Mouse (Mus musculus): ENCODE measurements at regions not wholly inside any gene's neighbourhood (a gene's known extent, or its start where the extent isn't known, plus 50 kb on each side); places are given as distances from the start of the nearest gene placed in this dataset.

- Histone ChIP-seq H3K9me3 (replicated peaks; ENCODE audit: control insufficient read depth, low read length, poor library complexity, severe bottlenecking) (peaks cover 6% of the 10 kb centered on the region; the same call in 1 of the 2 replicates), H3K36me3 (ENCODE audit: control insufficient read depth, insufficient read depth, low read length) (no peaks in the 10 kb centered on the region), H3K4me1 (ENCODE audit: control insufficient read depth, insufficient read depth, low read length) (peaks cover 31% of the 10 kb centered on the region), H3K4me3 (ENCODE audit: low read depth, low read length) (no peak overlapping the region), H3K27ac (ENCODE audit: low read length) (peak overlapping the region; percentile 73), H3K27me3 (ENCODE audit: control insufficient read depth, insufficient read depth, low read depth, low read length) (no peaks in the 10 kb centered on the region), H3K4me2 (ENCODE audit: low read length) (no peak overlapping the region), H3K9ac (ENCODE audit: low read depth, low read length) (0 out of 2 replicates have a peak overlapping the region, but pooled peaks have one; percentile 30)
- 25% methylated on average over 7 of the region's 7 CpGs for whole genome bisulfite sequencing
- ATAC-seq: no peak
Observed at GRCm38 (mm10) chr7:73206922-73207811, 168.1 kb upstream of the Rgma start.

DNA sequence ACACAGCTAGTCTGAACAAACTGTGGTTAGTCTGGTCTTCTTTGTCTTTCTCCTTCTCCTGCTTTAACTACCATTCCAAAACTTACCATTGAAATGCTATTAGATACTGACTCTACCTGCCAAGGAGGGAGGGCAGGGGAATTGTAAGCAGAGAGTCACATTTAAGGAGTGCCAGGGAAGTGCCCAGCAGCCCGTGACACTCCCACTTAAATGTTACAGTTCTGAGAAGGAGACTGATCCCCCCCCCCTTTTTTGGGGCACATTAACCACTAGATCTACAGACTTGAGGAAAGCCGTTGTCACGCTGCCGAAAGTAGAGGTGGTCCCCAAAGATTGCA lies 166.9 kb upstream of the Rgma start:
- Histone ChIP-seq H3K4me3 (ENCODE audit: low read depth, low read length) (no peak overlapping the region), H3K27me3 (ENCODE audit: control insufficient read depth, insufficient read depth, low read depth, low read length) (no peaks in the 10 kb centered on the region), H3K9me3 (replicated peaks; ENCODE audit: control insufficient read depth, low read length, poor library complexity, severe bottlenecking) (peaks cover 6% of the 10 kb centered on the region; the same call in 1 of the 2 replicates), H3K27ac (ENCODE audit: low read length) (peak overlapping the region; percentile 77), H3K36me3 (ENCODE audit: control insufficient read depth, insufficient read depth, low read length) (no peaks in the 10 kb centered on the region), H3K4me1 (ENCODE audit: control insufficient read depth, insufficient read depth, low read length) (peaks cover 31% of the 10 kb centered on the region), H3K9ac (ENCODE audit: low read depth, low read length) (peak overlapping the region; percentile 38; the same call in 1 of the 2 replicates), H3K4me2 (ENCODE audit: low read length) (no peak overlapping the region)
- ATAC-seq: no peak
- WGBS: 15% methylated on average over 4 of the region's 4 CpGs

DNA sequence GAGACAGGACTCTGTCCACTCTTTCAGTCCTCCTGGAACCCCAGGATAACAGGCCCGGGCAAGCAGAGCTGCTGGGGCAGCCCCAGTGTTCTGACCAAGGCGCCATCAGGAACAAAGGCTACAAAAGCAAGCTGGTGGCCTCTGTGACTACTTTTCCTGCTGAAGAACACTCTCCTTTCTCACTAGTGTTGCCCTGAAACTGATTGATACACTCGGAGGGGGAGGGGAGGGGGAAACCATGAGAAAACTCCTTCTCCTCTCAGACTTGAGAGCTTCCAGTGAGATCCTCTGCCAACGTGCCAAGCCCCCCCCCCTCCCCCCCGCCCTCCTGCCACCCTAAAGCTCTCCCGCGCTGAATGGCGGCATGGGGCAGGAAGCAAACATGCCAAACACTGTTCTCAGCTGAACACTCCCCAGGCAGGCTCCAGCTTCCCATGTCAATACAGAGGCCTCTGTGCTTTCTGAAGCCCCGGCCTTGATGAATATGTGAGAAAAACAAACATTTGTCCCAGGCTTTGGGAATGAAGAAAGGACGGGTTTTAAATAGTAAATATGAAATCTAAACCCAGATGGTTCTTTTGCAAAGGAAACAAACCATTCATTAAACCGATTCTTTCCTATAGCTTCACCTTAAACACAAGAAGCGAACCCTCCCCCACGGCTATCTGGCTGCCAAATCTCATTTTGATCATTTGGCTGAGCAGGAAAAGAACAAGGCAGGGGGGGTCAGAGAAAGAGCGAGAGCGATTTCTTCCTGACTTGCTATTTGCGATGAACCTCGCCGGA lies 166.3 kb upstream of the Rgma start:
- no peak overlapping the region for H3K4me3 ChIP-seq (ENCODE audit: low read depth, low read length)
- no peak overlapping the region for H3K4me2 ChIP-seq (ENCODE audit: low read length)
- peak overlapping the region; percentile 38; the same call in 1 of the 2 replicates for H3K9ac ChIP-seq (ENCODE audit: low read depth, low read length)
- 5% methylated on average over 18 of the region's 18 CpGs for WGBS
- H3K27ac ChIP-seq (ENCODE audit: low read length): peak overlapping the region; percentile 77
- peak; percentile 89 for ATAC-seq
- H3K27me3 ChIP-seq (ENCODE audit: control insufficient read depth, insufficient read depth, low read depth, low read length): no peaks in the 10 kb centered on the region
- no peaks in the 10 kb centered on the region for H3K36me3 ChIP-seq (ENCODE audit: control insufficient read depth, insufficient read depth, low read length)
- H3K4me1 ChIP-seq (ENCODE audit: control insufficient read depth, insufficient read depth, low read length): peaks cover 31% of the 10 kb centered on the region
- H3K9me3 ChIP-seq (replicated peaks; ENCODE audit: control insufficient read depth, low read length, poor library complexity, severe bottlenecking): peaks cover 6% of the 10 kb centered on the region; the same call in 1 of the 2 replicates

GRCm38 (mm10) chr7:73210078-73210477 lies 165.2 kb upstream of the Rgma start:
- no peak overlapping the region for H3K9ac ChIP-seq (ENCODE audit: low read depth, low read length)
- H3K9me3 ChIP-seq (replicated peaks; ENCODE audit: control insufficient read depth, low read length, poor library complexity, severe bottlenecking): no peaks in the 10 kb centered on the region
- ATAC-seq: no peak
- H3K36me3 ChIP-seq (ENCODE audit: control insufficient read depth, insufficient read depth, low read length): no peaks in the 10 kb centered on the region
- H3K27me3 ChIP-seq (ENCODE audit: control insufficient read depth, insufficient read depth, low read depth, low read length): no peaks in the 10 kb centered on the region
- WGBS: 57% methylated on average over 7 of the region's 7 CpGs
- H3K4me3 ChIP-seq (ENCODE audit: low read depth, low read length): no peak overlapping the region
- peak overlapping the region; percentile 77 for H3K27ac ChIP-seq (ENCODE audit: low read length)
- peaks cover 31% of the 10 kb centered on the region for H3K4me1 ChIP-seq (ENCODE audit: control insufficient read depth, insufficient read depth, low read length)
- H3K4me2 ChIP-seq (ENCODE audit: low read length): no peak overlapping the region

DNA sequence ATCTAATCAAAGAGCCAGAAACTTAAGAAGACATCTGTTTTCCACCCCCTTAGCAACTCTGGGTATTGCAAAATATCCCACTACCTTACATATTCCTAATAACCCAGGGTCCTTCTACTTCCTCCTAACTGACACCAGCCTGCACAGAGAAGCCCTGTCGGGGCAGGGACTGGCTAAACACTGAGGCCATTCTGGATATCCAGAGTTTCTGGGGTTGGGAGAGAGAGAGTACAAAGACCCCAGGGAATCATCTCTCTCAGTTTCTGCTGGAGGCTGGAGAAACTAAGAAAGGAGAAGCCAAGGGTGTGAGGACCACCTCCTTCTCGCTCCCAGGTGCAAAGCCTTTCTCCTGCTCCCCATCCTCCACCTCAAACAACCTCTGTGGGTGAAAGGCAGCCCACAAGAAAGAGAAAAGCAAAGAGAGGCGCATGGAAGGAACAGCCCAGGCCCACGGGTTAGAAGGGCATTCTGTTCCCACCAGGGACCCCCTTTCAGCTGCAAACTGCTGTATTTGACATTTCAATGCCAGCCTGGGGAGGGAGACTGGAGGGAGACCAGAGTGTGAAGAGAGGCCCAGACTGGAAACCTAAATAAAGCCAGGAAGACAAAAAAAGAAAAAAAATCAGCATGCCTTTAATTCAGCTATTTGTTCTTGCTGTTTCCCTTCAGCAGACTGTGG lies 152.9 kb upstream of the Rgma start:
- Histone ChIP-seq H3K4me2 (ENCODE audit: low read length) (no peak overlapping the region), H3K9ac (ENCODE audit: low read depth, low read length) (peak overlapping the region; percentile 27), H3K4me3 (ENCODE audit: low read depth, low read length) (no peak overlapping the region), H3K9me3 (replicated peaks; ENCODE audit: control insufficient read depth, low read length, poor library complexity, severe bottlenecking) (no peaks in the 10 kb centered on the region), H3K36me3 (ENCODE audit: control insufficient read depth, insufficient read depth, low read length) (no peaks in the 10 kb centered on the region), H3K27ac (ENCODE audit: low read length) (peak overlapping the region; percentile 76), H3K4me1 (ENCODE audit: control insufficient read depth, insufficient read depth, low read length) (peaks cover 5% of the 10 kb centered on the region; the same call in 1 of the 2 replicates), H3K27me3 (ENCODE audit: control insufficient read depth, insufficient read depth, low read depth, low read length) (no peaks in the 10 kb centered on the region)
- ATAC-seq: peak; percentile 80
- WGBS: 0% methylated on average over 4 of the region's 4 CpGs

GRCm38 (mm10) chr7:73222929-73223512 lies 152.3 kb upstream of the Rgma start:
- H3K4me2 ChIP-seq (ENCODE audit: low read length): no peak overlapping the region
- H3K36me3 ChIP-seq (ENCODE audit: control insufficient read depth, insufficient read depth, low read length): no peaks in the 10 kb centered on the region
- H3K9ac ChIP-seq (ENCODE audit: low read depth, low read length): no peak overlapping the region; the same call in 1 of the 2 replicates
- H3K27me3 ChIP-seq (ENCODE audit: control insufficient read depth, insufficient read depth, low read depth, low read length): no peaks in the 10 kb centered on the region
- no peaks in the 10 kb centered on the region for H3K9me3 ChIP-seq (replicated peaks; ENCODE audit: control insufficient read depth, low read length, poor library complexity, severe bottlenecking)
- peak; percentile 73; the same call in 1 of the 2 replicates for ATAC-seq
- 8% methylated on average over 2 of the region's 2 CpGs for WGBS
- peak overlapping the region; percentile 4; the same call in 1 of the 2 replicates for H3K27ac ChIP-seq (ENCODE audit: low read length)
- H3K4me3 ChIP-seq (ENCODE audit: low read depth, low read length): no peak overlapping the region
- peaks cover 5% of the 10 kb centered on the region; the same call in 1 of the 2 replicates for H3K4me1 ChIP-seq (ENCODE audit: control insufficient read depth, insufficient read depth, low read length)

DNA sequence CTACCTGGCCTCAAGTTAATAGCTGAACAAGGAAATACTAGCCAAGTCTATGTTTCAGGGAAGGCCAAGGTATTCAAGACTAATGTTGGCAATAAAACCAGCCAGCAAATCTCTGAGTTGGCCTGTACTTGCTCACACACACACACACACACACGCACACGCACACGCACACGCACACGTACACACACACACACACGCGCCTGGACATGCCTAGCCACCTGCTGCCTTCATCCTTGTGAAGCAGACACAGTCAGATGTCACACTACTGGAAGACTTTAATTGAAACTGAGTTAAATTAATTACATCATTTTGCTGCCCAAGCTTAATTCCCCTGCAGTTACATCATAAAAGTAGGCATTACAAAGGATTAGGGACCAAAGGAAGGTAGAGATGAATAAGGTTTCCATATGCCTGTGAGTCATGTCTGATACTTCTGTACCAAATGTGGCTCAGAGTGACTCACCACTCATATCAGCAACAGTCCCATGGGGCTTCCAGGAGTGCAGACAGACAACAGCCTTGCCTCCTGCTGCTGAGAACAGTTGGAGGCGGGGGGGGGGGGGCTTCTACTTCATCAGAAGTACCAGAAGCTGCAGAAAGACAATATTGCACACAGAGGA lies 141.7 kb upstream of the Rgma start:
- 89% methylated on average over 8 of the region's 8 CpGs for WGBS

DNA sequence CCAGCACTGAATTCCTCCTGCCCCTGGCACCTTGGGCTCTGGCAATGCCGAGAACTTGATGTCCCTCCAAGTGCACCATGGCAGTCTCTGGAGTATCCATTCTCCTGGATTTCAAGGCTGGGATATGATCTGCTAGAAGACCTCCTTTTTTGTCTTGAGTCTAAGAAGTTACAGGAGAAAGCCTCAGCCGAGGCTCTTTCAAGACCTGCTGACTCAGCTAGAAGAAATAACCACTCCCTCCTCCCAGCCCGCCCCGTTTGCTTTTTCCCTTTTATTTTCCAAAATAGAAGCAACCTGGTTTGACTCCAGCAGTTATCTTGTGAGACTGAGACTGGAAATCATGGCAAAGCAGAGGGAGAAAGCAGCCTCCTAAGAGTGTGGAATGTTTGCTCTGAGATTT lies 136.8 kb upstream of the Rgma start:
- Histone ChIP-seq H3K36me3 (ENCODE audit: control insufficient read depth, insufficient read depth, low read length) (no peaks in the 10 kb centered on the region), H3K9ac (ENCODE audit: low read depth, low read length) (no peak overlapping the region), H3K4me1 (ENCODE audit: control insufficient read depth, insufficient read depth, low read length) (no peaks in the 10 kb centered on the region), H3K9me3 (replicated peaks; ENCODE audit: control insufficient read depth, low read length, poor library complexity, severe bottlenecking) (no peaks in the 10 kb centered on the region), H3K27ac (ENCODE audit: low read length) (no peak overlapping the region), H3K4me3 (ENCODE audit: low read depth, low read length) (no peak overlapping the region), H3K27me3 (ENCODE audit: control insufficient read depth, insufficient read depth, low read depth, low read length) (no peaks in the 10 kb centered on the region), H3K4me2 (ENCODE audit: low read length) (no peak overlapping the region)
- 27% methylated on average over 4 of the region's 4 CpGs for WGBS
- ATAC-seq: no peak

More for the DNA sequence above, 141.7 kb upstream of the Rgma start:
- Histone ChIP-seq H3K9me3 (replicated peaks; ENCODE audit: control insufficient read depth, low read length, poor library complexity, severe bottlenecking) (no peaks in the 10 kb centered on the region), H3K4me1 (ENCODE audit: control insufficient read depth, insufficient read depth, low read length) (no peaks in the 10 kb centered on the region), H3K9ac (ENCODE audit: low read depth, low read length) (no peak overlapping the region), H3K27me3 (ENCODE audit: control insufficient read depth, insufficient read depth, low read depth, low read length) (no peaks in the 10 kb centered on the region), H3K36me3 (ENCODE audit: control insufficient read depth, insufficient read depth, low read length) (no peaks in the 10 kb centered on the region), H3K4me3 (ENCODE audit: low read depth, low read length) (no peak overlapping the region), H3K27ac (ENCODE audit: low read length) (no peak overlapping the region), H3K4me2 (ENCODE audit: low read length) (no peak overlapping the region)
- ATAC-seq: no peak
